Mouse (Mus musculus): ENCODE measurements around the gene Gstp3. TPM values are rescaled to one million over a fixed set of nuclear protein-coding genes. Genes with fewer than 3 reads are reported as not detected.

The Gstp3 gene
- polyA plus RNA-seq, 1 experiment from 2014 or later, result 105 TPM

GRCm38 (mm10) chr19:4084984-4085383 is 25.6 kb upstream of the Gstp3 start:
- H3K4me1 ChIP-seq (ENCODE audit: control insufficient read depth, low read depth, low read length), result peaks cover 14% of the 10 kb centered on the region
- H3K9ac ChIP-seq (ENCODE audit: low read depth, low read length), result no peak overlapping the region
- H3K27ac ChIP-seq (ENCODE audit: low read length), result no peak overlapping the region
- H3K4me3 ChIP-seq (ENCODE audit: low read depth, low read length), result no peak overlapping the region
- H3K27me3 ChIP-seq (ENCODE audit: control insufficient read depth, insufficient read depth, low read depth, low read length), result peaks cover 5% of the 10 kb centered on the region; the same call in 1 of the 2 replicates
- no peaks in the 10 kb centered on the region for H3K9me3 ChIP-seq (replicated peaks; ENCODE audit: control insufficient read depth, low read length)
- no peaks in the 10 kb centered on the region for H3K36me3 ChIP-seq (ENCODE audit: control insufficient read depth, insufficient read depth)
- ATAC-seq (ENCODE audit: low read depth), result peak; percentile 46
- 65% methylated on average over 1 of the region's 1 CpGs for WGBS (ENCODE audit: insufficient replicate concordance)
- H3K4me2 ChIP-seq (ENCODE audit: low read depth, low read length), result no peak overlapping the region

DNA sequence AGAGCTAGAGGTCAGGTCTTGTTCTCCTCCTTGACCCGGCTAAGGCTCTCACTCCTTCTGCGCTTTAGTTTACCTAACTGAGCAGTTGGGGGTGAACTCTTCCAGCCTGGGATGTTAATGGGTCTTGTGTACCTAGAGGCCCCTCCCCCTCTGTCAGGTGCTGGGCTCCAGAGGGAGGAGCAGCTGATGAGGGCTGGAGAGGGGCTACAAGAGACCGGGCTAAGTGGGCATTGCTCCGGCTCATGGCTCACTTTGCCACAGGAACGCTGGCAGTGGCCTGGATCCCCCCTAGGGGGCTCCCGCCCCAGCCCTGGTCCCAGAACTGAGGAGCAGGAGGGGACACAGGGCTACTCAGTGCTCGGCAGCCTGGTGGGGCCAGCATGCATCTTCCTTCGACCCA is 24.5 kb upstream of the Gstp3 start:
- no peak for ATAC-seq (ENCODE audit: low read depth)
- H3K9ac ChIP-seq (ENCODE audit: low read depth, low read length), result no peak overlapping the region
- H3K9me3 ChIP-seq (replicated peaks; ENCODE audit: control insufficient read depth, low read length), result no peaks in the 10 kb centered on the region
- H3K4me3 ChIP-seq (ENCODE audit: low read depth, low read length), result no peak overlapping the region
- peaks cover 22% of the 10 kb centered on the region for H3K4me1 ChIP-seq (ENCODE audit: control insufficient read depth, low read depth, low read length)
- 37% methylated on average over 8 of the region's 8 CpGs for WGBS (ENCODE audit: insufficient replicate concordance)
- 0 out of 2 replicates have a peak, but pooled peaks cover 3% of the 10 kb centered on the region for H3K27me3 ChIP-seq (ENCODE audit: control insufficient read depth, insufficient read depth, low read depth, low read length)
- no peak overlapping the region for H3K27ac ChIP-seq (ENCODE audit: low read length)
- H3K4me2 ChIP-seq (ENCODE audit: low read depth, low read length), result no peak overlapping the region
- no peaks in the 10 kb centered on the region for H3K36me3 ChIP-seq (ENCODE audit: control insufficient read depth, insufficient read depth)

DNA sequence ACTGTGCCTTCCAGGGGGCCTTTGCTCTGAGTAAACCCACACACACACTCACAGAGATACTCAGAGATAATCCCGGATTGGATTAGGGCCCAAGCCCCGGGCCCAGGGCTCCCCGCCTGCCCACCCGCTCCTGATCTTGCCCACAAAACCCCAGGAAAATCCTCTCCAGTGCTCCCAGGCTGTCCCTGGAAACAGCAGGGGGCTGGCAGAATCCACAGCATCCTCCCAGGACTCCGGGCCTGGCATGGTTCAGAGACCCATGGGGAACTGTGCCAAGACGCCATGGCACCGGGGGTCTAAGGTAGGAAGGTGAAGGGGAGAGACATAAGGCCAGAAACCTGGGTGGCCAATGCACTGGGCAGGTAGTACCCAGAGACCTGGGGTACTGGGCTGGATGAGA is 23.9 kb upstream of the Gstp3 start:
- 80% methylated on average over 7 of the region's 7 CpGs for WGBS (ENCODE audit: insufficient replicate concordance)
- no peaks in the 10 kb centered on the region for H3K36me3 ChIP-seq (ENCODE audit: control insufficient read depth, insufficient read depth)
- H3K9me3 ChIP-seq (replicated peaks; ENCODE audit: control insufficient read depth, low read length), result no peaks in the 10 kb centered on the region
- H3K9ac ChIP-seq (ENCODE audit: low read depth, low read length), result no peak overlapping the region
- H3K27ac ChIP-seq (ENCODE audit: low read length), result no peak overlapping the region
- 0 out of 2 replicates have a peak, but pooled peaks cover 3% of the 10 kb centered on the region for H3K27me3 ChIP-seq (ENCODE audit: control insufficient read depth, insufficient read depth, low read depth, low read length)
- no peak overlapping the region for H3K4me3 ChIP-seq (ENCODE audit: low read depth, low read length)
- no peak for ATAC-seq (ENCODE audit: low read depth)
- no peak overlapping the region for H3K4me2 ChIP-seq (ENCODE audit: low read depth, low read length)
- H3K4me1 ChIP-seq (ENCODE audit: control insufficient read depth, low read depth, low read length), result peaks cover 22% of the 10 kb centered on the region

DNA sequence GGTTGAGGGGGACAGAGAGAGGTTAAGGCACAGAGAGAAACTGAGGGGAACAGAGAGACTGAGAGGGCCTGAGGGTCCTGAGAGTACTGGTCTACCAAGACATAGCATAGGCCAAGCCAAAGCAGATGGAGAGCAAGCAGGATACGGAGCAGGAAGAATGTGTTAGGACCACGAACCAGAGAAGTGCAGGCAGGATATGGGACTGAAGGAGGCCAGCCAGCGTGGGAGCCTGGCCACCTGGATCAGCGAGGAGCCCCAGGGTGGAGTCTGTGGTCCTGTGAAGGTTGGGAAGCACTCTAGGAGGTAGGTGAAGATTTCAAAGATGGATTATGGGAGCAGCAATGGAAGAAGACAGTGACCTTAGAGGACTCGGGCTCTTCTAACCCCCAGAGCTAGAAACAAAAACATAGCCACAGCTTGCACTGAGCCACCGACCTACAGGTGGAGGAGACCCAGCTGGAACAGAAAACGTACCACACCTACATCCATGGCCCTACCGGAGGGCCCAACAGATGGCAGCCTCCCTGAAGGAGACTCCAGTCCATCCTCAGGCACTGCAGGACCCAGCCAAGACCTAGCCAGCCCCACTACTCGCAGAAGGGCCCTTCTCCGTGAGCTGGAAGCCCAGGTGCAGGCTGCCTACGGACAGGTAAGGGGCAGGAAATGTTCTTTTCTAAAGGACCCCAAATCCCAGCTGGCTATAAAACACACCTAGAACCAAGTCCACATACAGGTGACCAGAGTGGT is 23.0 kb upstream of the Gstp3 start:
- 64% methylated on average over 11 of the region's 11 CpGs for WGBS (ENCODE audit: insufficient replicate concordance)
- no peak overlapping the region for H3K27ac ChIP-seq (ENCODE audit: low read length)
- H3K4me3 ChIP-seq (ENCODE audit: low read depth, low read length), result no peak overlapping the region
- no peak overlapping the region for H3K4me2 ChIP-seq (ENCODE audit: low read depth, low read length)
- H3K4me1 ChIP-seq (ENCODE audit: control insufficient read depth, low read depth, low read length), result peaks cover 22% of the 10 kb centered on the region
- H3K9ac ChIP-seq (ENCODE audit: low read depth, low read length), result no peak overlapping the region
- H3K9me3 ChIP-seq (replicated peaks; ENCODE audit: control insufficient read depth, low read length), result no peaks in the 10 kb centered on the region
- ATAC-seq (ENCODE audit: low read depth), result no peak
- H3K36me3 ChIP-seq (ENCODE audit: control insufficient read depth, insufficient read depth), result no peaks in the 10 kb centered on the region
- H3K27me3 ChIP-seq (ENCODE audit: control insufficient read depth, insufficient read depth, low read depth, low read length), result 0 out of 2 replicates have a peak, but pooled peaks cover 3% of the 10 kb centered on the region

- H3K9me3 ChIP-seq (replicated peaks; ENCODE audit: control insufficient read depth, low read length), result no peaks in the 10 kb centered on the region
- 58% methylated on average over 3 of the region's 3 CpGs for WGBS (ENCODE audit: insufficient replicate concordance)
- H3K4me2 ChIP-seq (ENCODE audit: low read depth, low read length), result peak within 1 kb of the TSS; percentile 39
- H3K36me3 ChIP-seq (ENCODE audit: control insufficient read depth, insufficient read depth), result no peaks in the 10 kb centered on the region
- peak within 1 kb of the TSS; percentile 3; the same call in 1 of the 2 replicates for H3K4me3 ChIP-seq (ENCODE audit: low read depth, low read length)
- ATAC-seq (ENCODE audit: low read depth), result no peak
- H3K4me1 ChIP-seq (ENCODE audit: control insufficient read depth, low read depth, low read length), result peaks cover 22% of the 10 kb centered on the region
- 0 out of 2 replicates have a peak, but pooled peaks cover 2% of the 10 kb centered on the region for H3K27me3 ChIP-seq (ENCODE audit: control insufficient read depth, insufficient read depth, low read depth, low read length)
- peak within 1 kb of the TSS; percentile 46 for H3K9ac ChIP-seq (ENCODE audit: low read depth, low read length)
- peak within 1 kb of the TSS; percentile 43 for H3K27ac ChIP-seq (ENCODE audit: low read length)
These were observed 22.0 kb upstream of the Gstp3 start, which contains the start of gene Cabp2 for GRCm38 (mm10) chr19:4081394-4081793. Gene Cabp2 (plus strand): TSS chr19:4081578.

- peak overlapping the region; percentile 39 for H3K4me2 ChIP-seq (ENCODE audit: low read depth, low read length)
- ATAC-seq (ENCODE audit: low read depth), result peak; percentile 87
These were observed 21.2 kb upstream of the Gstp3 start for GRCm38 (mm10) chr19:4080511-4081009.

DNA sequence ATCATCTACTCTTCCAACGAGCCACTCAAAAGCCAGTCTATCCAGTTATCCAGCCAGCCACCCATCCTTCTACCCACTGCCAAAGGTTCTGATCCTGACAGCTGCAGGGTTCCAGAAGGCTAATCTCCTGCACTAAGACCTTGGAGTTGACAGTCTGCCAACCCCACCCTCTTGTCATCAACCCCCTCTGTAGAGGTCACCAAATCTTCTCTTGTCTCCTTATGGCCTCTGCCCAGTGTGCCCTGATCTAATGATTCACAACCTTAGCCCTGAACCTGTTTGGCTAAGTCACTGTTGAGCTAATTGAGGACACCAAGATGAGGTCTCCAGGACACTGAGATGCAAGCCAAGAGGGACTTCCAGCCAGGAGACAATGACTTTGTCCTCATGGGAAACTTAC is 20.2 kb upstream of the Gstp3 start:
- H3K4me1 ChIP-seq (ENCODE audit: control insufficient read depth, low read depth, low read length), result peaks cover 22% of the 10 kb centered on the region
- no peak overlapping the region for H3K4me3 ChIP-seq (ENCODE audit: low read depth, low read length)
- no peaks in the 10 kb centered on the region for H3K9me3 ChIP-seq (replicated peaks; ENCODE audit: control insufficient read depth, low read length)
- no peak overlapping the region for H3K9ac ChIP-seq (ENCODE audit: low read depth, low read length)
- H3K36me3 ChIP-seq (ENCODE audit: control insufficient read depth, insufficient read depth), result no peaks in the 10 kb centered on the region
- H3K4me2 ChIP-seq (ENCODE audit: low read depth, low read length), result no peak overlapping the region
- H3K27me3 ChIP-seq (ENCODE audit: control insufficient read depth, insufficient read depth, low read depth, low read length), result no peaks in the 10 kb centered on the region
- 53% methylated on average over 1 of the region's 1 CpGs for WGBS (ENCODE audit: insufficient replicate concordance)
- ATAC-seq (ENCODE audit: low read depth), result no peak
- H3K27ac ChIP-seq (ENCODE audit: low read length), result no peak overlapping the region

More at GRCm38 (mm10) chr19:4080511-4081009, 21.2 kb upstream of the Gstp3 start:
- Histone ChIP-seq H3K27me3 (ENCODE audit: control insufficient read depth, insufficient read depth, low read depth, low read length) (no peaks in the 10 kb centered on the region), H3K36me3 (ENCODE audit: control insufficient read depth, insufficient read depth) (no peaks in the 10 kb centered on the region), H3K9ac (ENCODE audit: low read depth, low read length) (peak overlapping the region; percentile 46), H3K9me3 (replicated peaks; ENCODE audit: control insufficient read depth, low read length) (no peaks in the 10 kb centered on the region), H3K4me1 (ENCODE audit: control insufficient read depth, low read depth, low read length) (peaks cover 22% of the 10 kb centered on the region), H3K4me3 (ENCODE audit: low read depth, low read length) (peak overlapping the region; percentile 3; the same call in 1 of the 2 replicates), H3K27ac (ENCODE audit: low read length) (peak overlapping the region; percentile 43)
- WGBS (ENCODE audit: insufficient replicate concordance), result 29% methylated on average over 8 of the region's 8 CpGs

GRCm38 (mm10) chr19:4075531-4075930 is 16.2 kb upstream of the Gstp3 start:
- H3K4me2 ChIP-seq (ENCODE audit: low read depth, low read length), result no peak overlapping the region
- H3K36me3 ChIP-seq (ENCODE audit: control insufficient read depth, insufficient read depth), result no peaks in the 10 kb centered on the region
- no peak overlapping the region for H3K27ac ChIP-seq (ENCODE audit: low read length)
- 72% methylated on average over 1 of the region's 1 CpGs for WGBS (ENCODE audit: insufficient replicate concordance)
- no peaks in the 10 kb centered on the region for H3K27me3 ChIP-seq (ENCODE audit: control insufficient read depth, insufficient read depth, low read depth, low read length)
- no peaks in the 10 kb centered on the region for H3K9me3 ChIP-seq (replicated peaks; ENCODE audit: control insufficient read depth, low read length)
- no peak for ATAC-seq (ENCODE audit: low read depth)
- H3K4me3 ChIP-seq (ENCODE audit: low read depth, low read length), result no peak overlapping the region
- no peak overlapping the region for H3K9ac ChIP-seq (ENCODE audit: low read depth, low read length)
- H3K4me1 ChIP-seq (ENCODE audit: control insufficient read depth, low read depth, low read length), result peaks cover 16% of the 10 kb centered on the region
